Mouse (Mus musculus) heart, embryonic 13.5 days (tissue): ENCODE measurements around the gene Decr2. TPM values are rescaled to one million over a fixed set of nuclear protein-coding genes. Genes with fewer than 3 reads are reported as not detected.
"Not testable (repeated sequence)": the region's sequence is repeated elsewhere in the genome, so short reads cannot be mapped to it uniquely, and the experiment has no call there.

Experiments
- ATAC-seq: fragments of 200-750 bp; cut with Nextera tagmentation; 2 replicates; pipeline ENCODE4 v1.8.0; 2017; ENCODE audit warnings: moderate TSS enrichment; ENCODE audit not compliant: insufficient number of reproducible peaks, low FRiP score, low TSS enrichment; ENCODE audit errors: extremely low read depth
- H3K27ac ChIP-seq: fragments of 300-500 bp; sonication (generic); replicated peaks from 2 replicates; pipeline ENCODE4 v1.5.1; 2015; ENCODE audit warnings: moderate library complexity, mild to moderate bottlenecking, inconsistent platforms
- H3K27me3 ChIP-seq: fragments of 300-500 bp; sonication (generic); replicated peaks from 2 replicates; pipeline ENCODE4 v1.6.1; 2015; ENCODE audit warnings: mild to moderate bottlenecking, inconsistent platforms
- H3K36me3 ChIP-seq: fragments of 300-500 bp; sonication (generic); 2 replicates; pipeline ENCODE4 v1.6.1; 2015; ENCODE audit warnings: mild to moderate bottlenecking, inconsistent platforms
- H3K4me1 ChIP-seq: fragments of 300-500 bp; sonication (generic); 2 replicates; pipeline ENCODE4 v1.6.1; 2015; ENCODE audit warnings: inconsistent platforms
- H3K4me2 ChIP-seq: fragments of 300-500 bp; sonication (generic); 2 replicates; pipeline ENCODE4 v1.6.1; 2015; ENCODE audit warnings: inconsistent platforms, mild to moderate bottlenecking, moderate library complexity
- H3K4me3 ChIP-seq: fragments of 300-500 bp; sonication (generic); 2 replicates; pipeline ENCODE4 v1.5.1; 2015; ENCODE audit warnings: moderate library complexity, mild to moderate bottlenecking, inconsistent platforms
- H3K9ac ChIP-seq: fragments of 300-500 bp; sonication (generic); 2 replicates; pipeline ENCODE4 v1.6.1; 2015; ENCODE audit warnings: inconsistent platforms, mild to moderate bottlenecking, moderate library complexity
- H3K9me3 ChIP-seq: fragments of 300-500 bp; sonication (generic); 2 replicates; pipeline ENCODE4 v1.6.1; 2016; ENCODE audit warnings: inconsistent platforms
- WGBS: fragments of 180-500 bp; shearing (Covaris S2); methylation state at CpG from one replicate; pipeline ENCODE4 v1.1.7; 2015; ENCODE audit warnings: mixed read lengths; 5-methylcytosine and 5-hydroxymethylcytosine counted together
- polyA plus RNA-seq: library from polyadenylated mRNA; unstranded; fragments of >200 nt; fragmentation: Nextera tagmentation; extraction: Ambion mirVana; gene quantifications from 2 replicates; pipeline ENCODE4 v1.2.1, GENCODE M21; 2015

Decr2 gene
- polyA plus RNA-seq, 1 experiment from 2014 or later, result 34.4 TPM

GRCm38 (mm10) chr17:26122431-26123140 is 32.4 kb upstream of the Decr2 start:
- Histone ChIP-seq H3K4me1 (peaks cover 21% of the 10 kb centered on the region), H3K36me3 (peaks cover 28% of the 10 kb centered on the region), H3K9me3 (no peaks in the 10 kb centered on the region), H3K4me2 (peak overlapping the region; percentile 74; the same call in 1 of the 2 replicates), H3K4me3 (no peak overlapping the region), H3K27ac (no peak overlapping the region), H3K27me3 (peaks cover 33% of the 10 kb centered on the region), H3K9ac (peak overlapping the region; percentile 17; the same call in 1 of the 2 replicates)
- WGBS, result 55% methylated on average over 5 of the region's 5 CpGs
- no peak for ATAC-seq

DNA sequence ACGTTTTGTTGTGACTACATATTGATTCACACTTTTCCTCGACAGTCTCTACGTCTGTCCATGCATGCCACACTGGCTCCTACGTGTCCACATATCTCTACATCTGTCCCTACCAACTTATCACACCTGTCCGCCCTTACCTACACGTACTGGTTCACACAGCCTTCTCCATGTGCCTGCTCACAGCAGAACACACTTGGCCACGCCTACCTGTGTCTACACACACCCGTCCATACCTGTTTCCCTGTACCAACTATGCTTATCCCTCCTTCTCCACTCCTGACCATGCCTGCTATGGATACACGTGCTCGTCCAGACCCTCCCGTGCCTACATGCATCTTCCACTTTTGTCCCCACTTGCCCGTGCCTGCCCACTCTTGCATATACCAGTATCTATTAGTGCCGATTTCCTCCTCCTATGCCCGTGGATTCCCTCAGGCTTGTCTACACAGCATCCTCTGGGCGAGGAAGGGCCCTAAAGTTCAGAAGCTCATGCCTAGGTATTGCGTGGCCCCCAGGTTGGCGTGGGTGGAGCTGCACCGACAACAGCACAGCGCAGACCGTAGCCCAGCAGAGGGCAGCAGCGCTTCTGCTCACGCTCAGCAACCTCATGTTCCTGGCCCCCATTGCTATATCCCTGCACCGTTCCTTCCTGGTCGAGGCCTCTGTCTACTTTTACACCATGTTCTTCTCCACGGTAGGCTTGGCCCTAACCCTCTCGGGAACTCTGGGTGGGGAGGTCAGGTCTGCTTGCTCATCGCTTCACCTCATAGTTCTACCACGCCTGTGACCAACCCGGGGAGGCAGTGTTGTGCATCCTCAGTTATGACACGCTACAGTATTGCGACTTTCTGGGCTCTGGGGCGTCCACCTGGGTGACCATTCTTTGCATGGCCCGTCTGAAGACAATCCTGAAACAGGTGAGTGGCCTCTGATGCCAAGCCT is 29.9 kb upstream of the Decr2 start:
- H3K4me2 ChIP-seq, result 0 out of 2 replicates have a peak overlapping the region, but pooled peaks have one; percentile 28
- H3K4me3 ChIP-seq, result no peak overlapping the region
- ATAC-seq, result no peak
- H3K4me1 ChIP-seq, result peaks cover 18% of the 10 kb centered on the region
- 0 out of 2 replicates have a peak overlapping the region, but pooled peaks have one; percentile 33 for H3K9ac ChIP-seq
- H3K9me3 ChIP-seq, result no peaks in the 10 kb centered on the region
- H3K36me3 ChIP-seq, result peaks cover 2% of the 10 kb centered on the region
- WGBS, result 45% methylated on average over 33 of the region's 33 CpGs
- no peak overlapping the region for H3K27ac ChIP-seq
- H3K27me3 ChIP-seq, result peaks cover 59% of the 10 kb centered on the region

DNA sequence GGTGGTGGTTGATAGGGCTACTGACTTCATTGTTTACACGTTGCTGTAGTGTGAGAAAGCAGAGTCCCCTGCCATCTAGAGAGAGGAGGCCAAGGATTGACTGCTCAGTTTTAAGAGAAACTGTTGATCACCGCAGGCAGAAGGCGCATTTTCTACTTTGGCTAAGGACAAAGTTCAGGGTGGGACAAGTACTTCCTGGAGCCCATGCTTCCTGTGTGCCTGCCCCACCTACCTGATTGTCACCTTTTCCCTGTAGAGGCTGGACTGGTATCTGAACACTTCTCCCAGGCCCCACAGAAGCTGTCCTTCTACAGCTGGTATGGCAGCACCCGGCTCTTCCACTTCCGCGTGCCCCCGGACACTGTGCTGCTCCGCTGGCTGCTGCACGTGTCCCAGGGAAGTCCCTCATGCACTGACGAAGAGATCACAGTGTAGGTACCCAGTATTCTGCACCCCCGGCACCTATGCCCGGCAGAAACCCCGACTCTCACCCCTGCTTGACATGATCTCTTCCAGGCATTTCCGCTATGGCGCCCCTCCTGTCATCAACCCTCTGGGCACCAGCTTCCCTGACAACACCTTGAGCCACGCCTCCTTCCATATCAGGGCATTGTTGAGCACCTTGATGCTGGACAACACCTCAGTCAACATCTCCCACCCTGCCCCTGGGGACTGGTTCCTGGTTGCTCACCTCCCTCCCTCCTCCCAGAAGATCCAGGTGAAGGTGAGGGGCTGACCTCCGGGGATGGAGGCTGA is 26.5 kb upstream of the Decr2 start:
- Histone ChIP-seq H3K4me1 (peaks cover 13% of the 10 kb centered on the region), H3K4me3 (no peak overlapping the region), H3K36me3 (no peaks in the 10 kb centered on the region), H3K9me3 (no peaks in the 10 kb centered on the region), H3K27ac (no peak overlapping the region), H3K9ac (no peak overlapping the region), H3K27me3 (peaks cover 92% of the 10 kb centered on the region), H3K4me2 (no peak overlapping the region)
- ATAC-seq, result no peak
- 80% methylated on average over 17 of the region's 17 CpGs for WGBS

GRCm38 (mm10) chr17:26115956-26116487 is 25.9 kb upstream of the Decr2 start:
- WGBS, result 47% methylated on average over 2 of the region's 3 CpGs
- H3K4me1 ChIP-seq, result peaks cover 13% of the 10 kb centered on the region
- no peak overlapping the region for H3K27ac ChIP-seq
- peaks cover 95% of the 10 kb centered on the region for H3K27me3 ChIP-seq
- no peaks in the 10 kb centered on the region for H3K9me3 ChIP-seq
- H3K4me2 ChIP-seq, result no peak overlapping the region
- H3K36me3 ChIP-seq, result no peaks in the 10 kb centered on the region
- no peak overlapping the region for H3K4me3 ChIP-seq
- ATAC-seq, result no peak
- no peak overlapping the region for H3K9ac ChIP-seq

DNA sequence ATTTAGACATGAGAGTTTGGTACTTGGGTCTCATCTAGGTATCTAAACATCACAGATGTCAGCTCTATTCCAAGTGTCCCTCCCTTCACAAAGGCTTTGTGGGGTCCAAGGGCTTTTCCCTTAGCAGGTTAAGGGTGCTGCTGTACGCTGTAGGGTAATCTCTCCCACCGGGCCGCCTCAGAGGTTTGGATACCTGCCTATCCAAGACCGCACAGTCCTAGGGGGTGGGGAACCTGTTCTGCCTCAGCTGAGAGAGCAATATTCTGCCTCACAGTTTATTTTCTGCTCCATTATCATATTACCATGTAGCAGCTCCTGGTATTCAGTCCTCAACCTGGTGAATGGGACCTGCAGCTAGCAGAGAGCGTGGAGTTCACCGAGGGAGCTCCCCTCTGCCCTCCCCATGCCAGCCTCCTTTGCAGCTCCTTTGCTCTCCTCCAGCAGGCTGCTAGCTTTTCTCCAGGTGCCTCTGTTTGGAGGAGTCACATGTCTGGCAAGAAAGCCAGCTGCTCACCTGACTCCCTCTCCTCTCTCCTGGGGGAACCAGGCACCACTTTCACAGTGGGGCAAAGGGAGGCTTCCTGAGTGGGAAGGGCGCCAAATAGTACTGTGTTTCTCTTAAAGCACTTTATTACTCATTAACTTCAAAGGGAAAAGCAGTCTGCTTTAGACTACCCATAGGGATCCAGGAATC is 25.2 kb upstream of the Decr2 start:
- Histone ChIP-seq H3K4me3 (no peak overlapping the region), H3K4me2 (no peak overlapping the region), H3K27ac (no peak overlapping the region), H3K9ac (no peak overlapping the region), H3K9me3 (no peaks in the 10 kb centered on the region), H3K4me1 (peaks cover 13% of the 10 kb centered on the region), H3K27me3 (peaks cover 97% of the 10 kb centered on the region), H3K36me3 (no peaks in the 10 kb centered on the region)
- ATAC-seq, result no peak
- WGBS, result 77% methylated on average over 7 of the region's 7 CpGs

GRCm38 (mm10) chr17:26114461-26114860 is 24.3 kb upstream of the Decr2 start:
- H3K9me3 ChIP-seq, H3K36me3 ChIP-seq, ATAC-seq, H3K9ac ChIP-seq, H3K4me3 ChIP-seq, H3K4me2 ChIP-seq, H3K27ac ChIP-seq: not testable (repeated sequence)
- peaks cover 13% of the 10 kb centered on the region for H3K4me1 ChIP-seq
- 59% methylated on average over 7 of the region's 7 CpGs for WGBS
- peaks cover 100% of the 10 kb centered on the region for H3K27me3 ChIP-seq

DNA sequence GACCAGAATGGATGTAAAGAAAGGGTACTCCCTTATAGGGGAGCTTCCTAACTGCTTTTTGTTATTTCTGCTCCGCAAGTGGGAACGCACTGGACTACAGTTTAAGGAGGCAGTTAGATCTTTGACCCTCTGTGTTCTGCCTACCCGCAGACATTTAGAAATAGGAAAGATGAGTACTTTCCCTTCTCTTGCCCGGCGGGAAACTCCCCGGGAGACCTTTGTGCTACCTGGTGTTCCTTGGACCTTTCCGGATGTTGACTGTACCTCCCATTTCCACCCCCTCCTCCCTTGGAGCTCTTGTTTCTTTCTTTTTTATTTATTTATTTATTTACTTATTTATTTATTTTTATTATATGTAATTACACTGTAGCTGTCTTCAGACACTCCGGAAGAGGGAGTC is 23.9 kb upstream of the Decr2 start:
- H3K4me1 ChIP-seq, result peaks cover 13% of the 10 kb centered on the region
- H3K4me3 ChIP-seq, result peak overlapping the region; percentile 79
- H3K4me2 ChIP-seq, result peak overlapping the region; percentile 98
- H3K27me3 ChIP-seq, result peaks cover 100% of the 10 kb centered on the region
- H3K9ac ChIP-seq, result peak overlapping the region; percentile 84; the same call in 1 of the 2 replicates
- 16% methylated on average over 8 of the region's 8 CpGs for WGBS
- ATAC-seq, result no peak
- no peaks in the 10 kb centered on the region for H3K36me3 ChIP-seq
- H3K9me3 ChIP-seq, result no peaks in the 10 kb centered on the region
- no peak overlapping the region for H3K27ac ChIP-seq

DNA sequence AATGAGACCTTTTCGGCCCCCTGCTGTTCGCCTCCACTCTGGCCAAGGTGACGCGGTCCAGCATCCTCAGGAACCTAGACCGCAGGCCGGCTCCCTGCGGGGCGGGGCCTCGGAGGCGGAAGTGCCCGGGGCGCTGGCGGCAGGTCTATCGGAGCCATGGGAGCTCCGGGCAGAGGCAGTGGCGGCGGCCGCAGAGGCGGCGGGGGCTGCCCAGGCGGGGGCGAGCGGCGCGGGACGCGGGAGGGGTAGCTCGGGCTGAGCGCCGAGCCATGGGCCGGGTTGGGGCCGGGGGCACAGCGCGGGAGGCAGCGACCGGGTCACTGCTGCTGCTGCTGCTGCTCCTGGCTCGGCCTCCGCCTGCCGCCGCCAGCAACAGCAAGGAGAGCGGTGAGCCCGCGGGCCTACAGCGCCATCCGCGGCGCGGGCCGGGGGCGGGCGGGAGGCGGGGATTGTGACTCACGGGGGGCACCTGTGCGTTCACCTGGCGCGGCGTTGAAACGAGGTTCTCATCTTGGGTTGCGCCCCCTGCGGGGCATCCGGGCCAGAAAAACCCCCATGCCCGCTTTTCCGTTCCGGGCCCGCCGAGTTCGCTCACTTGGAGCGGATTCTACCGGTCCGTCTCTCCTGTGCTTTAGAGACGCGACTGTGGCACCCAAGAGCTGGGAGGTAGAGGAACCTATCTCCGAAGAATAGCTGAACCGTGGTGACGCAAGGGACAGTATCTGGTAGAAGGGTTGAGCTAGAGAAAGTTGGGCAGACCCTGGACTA is 23.2 kb upstream of the Decr2 start, which contains the start of gene Tmem8:
Gene Tmem8 (plus strand): TSS at position 119 of the 768 bp plus-strand sequence.
- H3K9ac ChIP-seq, result peak within 1 kb of the TSS; percentile 84
- no peak for ATAC-seq
- WGBS, result under 1% methylated on average over 61 of the region's 75 CpGs
- peak within 1 kb of the TSS; percentile 98 for H3K4me2 ChIP-seq
- H3K27me3 ChIP-seq, result peaks cover 94% of the 10 kb centered on the region
- H3K4me1 ChIP-seq, result peaks cover 13% of the 10 kb centered on the region
- H3K9me3 ChIP-seq, result no peaks in the 10 kb centered on the region
- no peaks in the 10 kb centered on the region for H3K36me3 ChIP-seq
- peak within 1 kb of the TSS; percentile 79 for H3K4me3 ChIP-seq
- no peak within 1 kb of the TSS for H3K27ac ChIP-seq

- peak overlapping the region; percentile 84; the same call in 1 of the 2 replicates for H3K9ac ChIP-seq
- no peaks in the 10 kb centered on the region for H3K36me3 ChIP-seq
- no peak for ATAC-seq
- 15% methylated on average over 14 of the region's 14 CpGs for WGBS
- no peaks in the 10 kb centered on the region for H3K9me3 ChIP-seq
- peak overlapping the region; percentile 79 for H3K4me3 ChIP-seq
- peak overlapping the region; percentile 98 for H3K4me2 ChIP-seq
- H3K27me3 ChIP-seq, result peaks cover 88% of the 10 kb centered on the region
- H3K4me1 ChIP-seq, result peaks cover 13% of the 10 kb centered on the region
- no peak overlapping the region for H3K27ac ChIP-seq
Measured at GRCm38 (mm10) chr17:26112751-26113150, 22.6 kb upstream of the Decr2 start.

DNA sequence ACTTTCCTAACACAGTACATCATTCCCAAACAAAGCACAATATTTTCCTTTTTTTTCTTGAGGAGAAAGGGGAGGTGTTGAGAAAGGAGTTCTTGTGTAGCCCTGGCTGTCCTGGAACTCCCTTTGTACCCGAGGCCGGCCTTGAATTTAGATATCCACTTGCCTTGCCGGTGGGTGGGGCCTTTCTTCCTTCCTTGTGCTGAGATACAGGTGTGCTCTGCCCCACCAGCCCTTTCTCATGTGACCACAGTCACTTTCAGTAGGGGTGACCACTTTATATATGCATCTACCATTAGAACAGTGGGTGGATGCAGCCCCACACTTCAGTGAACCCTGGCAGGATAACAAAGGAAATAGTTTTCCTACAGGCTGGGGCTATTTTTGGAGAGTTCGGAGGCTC is 21.6 kb upstream of the Decr2 start:
- Histone ChIP-seq H3K9me3 (no peaks in the 10 kb centered on the region), H3K36me3 (no peaks in the 10 kb centered on the region), H3K27me3 (peaks cover 78% of the 10 kb centered on the region), H3K27ac (no peak overlapping the region), H3K4me2 (no peak overlapping the region), H3K4me1 (peaks cover 13% of the 10 kb centered on the region), H3K4me3 (no peak overlapping the region), H3K9ac (no peak overlapping the region)
- WGBS, result 25% methylated on average over 4 of the region's 4 CpGs
- no peak for ATAC-seq
